Mouse (Mus musculus) liver, embryonic 15.5 days (tissue): ENCODE results near the gene Mpst. TPM values are rescaled to one million over a fixed set of nuclear protein-coding genes. Genes with fewer than 3 reads are reported as not detected.
A peak's percentile ranks its signal among the peaks of the same experiment; 100 is the strongest.

Experiments used
- ATAC-seq: fragments of 200-750 bp; cut with Nextera tagmentation; 2 replicates; pipeline ENCODE4 v1.8.0; 2017; ENCODE audit warnings: moderate number of reproducible peaks, mild to moderate bottlenecking, moderate library complexity; ENCODE audit not compliant: insufficient read depth
- H3K27ac ChIP-seq: fragments of 300-500 bp; sonication (generic); replicated peaks from 2 replicates; pipeline ENCODE4 v1.5.1; 2015; ENCODE audit warnings: mild to moderate bottlenecking, inconsistent platforms
- H3K27me3 ChIP-seq: fragments of 300-500 bp; sonication (generic); 2 replicates; pipeline ENCODE4 v1.6.1; 2015; ENCODE audit warnings: mild to moderate bottlenecking, inconsistent platforms
- H3K36me3 ChIP-seq: fragments of 300-500 bp; sonication (generic); replicated peaks from 2 replicates; pipeline ENCODE4 v1.6.1; 2015; ENCODE audit warnings: moderate library complexity, mild to moderate bottlenecking, inconsistent platforms
- H3K4me1 ChIP-seq: fragments of 300-500 bp; sonication (generic); replicated peaks from 2 replicates; pipeline ENCODE4 v1.6.1; 2015; ENCODE audit warnings: inconsistent platforms
- H3K4me2 ChIP-seq: fragments of 300-500 bp; sonication (generic); 2 replicates; pipeline ENCODE4 v1.6.1; 2015; ENCODE audit warnings: moderate library complexity, mild to moderate bottlenecking, inconsistent platforms
- H3K4me3 ChIP-seq: fragments of 300-500 bp; sonication (generic); replicated peaks from 2 replicates; pipeline ENCODE4 v1.5.1; 2015; ENCODE audit warnings: mild to moderate bottlenecking, inconsistent platforms
- H3K9ac ChIP-seq: fragments of 300-500 bp; sonication (generic); 2 replicates; pipeline ENCODE4 v1.6.1; 2015; ENCODE audit warnings: moderate library complexity, mild to moderate bottlenecking, inconsistent platforms
- H3K9me3 ChIP-seq: fragments of 300-500 bp; sonication (generic); replicated peaks from 2 replicates; pipeline ENCODE4 v1.6.1; 2016; ENCODE audit warnings: inconsistent platforms
- WGBS: fragments of 180-500 bp; shearing (Covaris S2); methylation state at CpG from one replicate; pipeline ENCODE4 v1.1.7; 2015; ENCODE audit warnings: mixed read lengths; ENCODE audit not compliant: insufficient replicate concordance; 5-methylcytosine and 5-hydroxymethylcytosine counted together
- polyA plus RNA-seq: library from polyadenylated mRNA; unstranded; fragments of >200 nt; fragmentation: Nextera tagmentation; extraction: Ambion mirVana; gene quantifications from 2 replicates; pipeline ENCODE4 v1.2.1, GENCODE M21; 2015

Mpst gene
- polyA plus RNA-seq, 1 experiment from 2014 or later: 5.6 TPM

GRCm38 (mm10) chr15:78437237-78438017 lies 31.2 kb downstream of the Mpst start:
- no peak for ATAC-seq
- peaks cover 42% of the 10 kb centered on the region for H3K27me3 ChIP-seq
- no peak overlapping the region for H3K9ac ChIP-seq
- 0 out of 2 replicates have a peak overlapping the region, but pooled peaks have one; percentile 5 for H3K4me3 ChIP-seq
- 33% methylated on average over 23 of the region's 23 CpGs for WGBS
- H3K9me3 ChIP-seq: no peaks in the 10 kb centered on the region
- 0 out of 2 replicates have a peak overlapping the region, but pooled peaks have one; percentile 34 for H3K27ac ChIP-seq
- H3K4me2 ChIP-seq: peak overlapping the region; percentile 40
- H3K36me3 ChIP-seq: no peaks in the 10 kb centered on the region
- peaks cover 25% of the 10 kb centered on the region for H3K4me1 ChIP-seq

- Histone ChIP-seq H3K4me2 (no peak overlapping the region), H3K36me3 (no peaks in the 10 kb centered on the region), H3K27ac (no peak overlapping the region), H3K27me3 (peaks cover 42% of the 10 kb centered on the region), H3K9me3 (no peaks in the 10 kb centered on the region), H3K4me1 (peaks cover 25% of the 10 kb centered on the region), H3K9ac (no peak overlapping the region), H3K4me3 (no peak overlapping the region)
- 58% methylated on average over 4 of the region's 4 CpGs for WGBS
- ATAC-seq: no peak
Measured at GRCm38 (mm10) chr15:78438018-78438394, 31.8 kb downstream of the Mpst start.

GRCm38 (mm10) chr15:78438505-78438904 lies 32.3 kb downstream of the Mpst start:
- Histone ChIP-seq H3K9ac (no peak overlapping the region), H3K4me1 (peaks cover 25% of the 10 kb centered on the region)
- 46% methylated on average over 8 of the region's 8 CpGs for WGBS

DNA sequence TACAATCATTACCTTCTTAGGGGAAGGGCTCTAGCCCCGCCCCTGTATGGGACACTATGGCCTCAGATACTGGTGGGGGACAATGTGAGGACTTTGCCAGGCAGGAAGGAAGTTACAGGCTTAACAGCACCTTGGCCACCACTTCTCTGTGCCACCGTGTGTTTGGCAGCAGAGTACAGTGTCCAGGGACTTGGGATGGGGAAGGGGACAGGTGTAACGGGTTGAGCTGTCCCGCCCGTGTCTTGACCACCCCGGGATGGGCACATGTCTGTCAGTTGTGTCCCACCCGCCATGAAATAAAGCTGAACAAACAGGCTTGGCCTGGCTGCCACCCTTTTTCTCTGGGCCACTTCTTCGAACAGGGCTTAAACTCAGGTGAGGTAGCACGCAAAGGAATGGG lies 32.8 kb downstream of the Mpst start:
- Histone ChIP-seq H3K27me3 (peaks cover 42% of the 10 kb centered on the region), H3K4me1 (peaks cover 25% of the 10 kb centered on the region), H3K9ac (no peak overlapping the region), H3K27ac (no peak overlapping the region), H3K4me2 (no peak overlapping the region), H3K9me3 (no peaks in the 10 kb centered on the region), H3K36me3 (no peaks in the 10 kb centered on the region), H3K4me3 (no peak overlapping the region)
- 55% methylated on average over 9 of the region's 9 CpGs for WGBS
- ATAC-seq: no peak

More at GRCm38 (mm10) chr15:78438505-78438904, 32.3 kb downstream of the Mpst start:
- Histone ChIP-seq H3K27ac (no peak overlapping the region), H3K4me2 (no peak overlapping the region), H3K27me3 (peaks cover 42% of the 10 kb centered on the region), H3K4me3 (no peak overlapping the region), H3K36me3 (no peaks in the 10 kb centered on the region), H3K9me3 (no peaks in the 10 kb centered on the region)
- ATAC-seq: no peak

GRCm38 (mm10) chr15:78442231-78442630 lies 36.0 kb downstream of the Mpst start:
- ATAC-seq: no peak
- Histone ChIP-seq H3K4me1 (peaks cover 14% of the 10 kb centered on the region), H3K36me3 (no peaks in the 10 kb centered on the region), H3K4me2 (no peak overlapping the region), H3K27ac (no peak overlapping the region), H3K27me3 (peaks cover 14% of the 10 kb centered on the region), H3K9me3 (no peaks in the 10 kb centered on the region), H3K9ac (no peak overlapping the region), H3K4me3 (no peak overlapping the region)
- WGBS: 75% methylated on average over 19 of the region's 19 CpGs

DNA sequence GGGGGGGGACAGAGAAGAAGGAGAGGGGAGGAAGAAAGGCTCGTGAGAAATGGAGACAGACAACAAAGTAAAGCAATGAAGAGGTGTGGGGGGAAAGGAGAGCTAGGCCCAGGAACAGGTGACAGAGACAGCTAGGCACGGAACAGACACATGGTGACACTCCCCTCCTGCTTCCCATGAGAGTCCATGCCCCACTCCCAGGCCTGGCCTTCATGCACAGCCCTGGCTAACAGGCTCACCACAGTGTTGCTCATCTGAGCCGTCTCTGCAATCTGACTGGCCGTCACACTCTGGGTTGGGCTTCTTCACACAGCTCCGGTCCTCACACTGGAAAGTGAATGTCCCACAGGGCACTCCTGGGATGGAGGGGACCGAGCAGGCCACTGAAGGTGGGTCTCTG lies 37.6 kb downstream of the Mpst start:
- Histone ChIP-seq H3K27me3 (no peaks in the 10 kb centered on the region; the same call in 1 of the 2 replicates), H3K4me1 (peaks cover 11% of the 10 kb centered on the region), H3K9ac (no peak overlapping the region), H3K9me3 (no peaks in the 10 kb centered on the region), H3K4me3 (no peak overlapping the region), H3K27ac (no peak overlapping the region), H3K36me3 (no peaks in the 10 kb centered on the region), H3K4me2 (no peak overlapping the region)
- 54% methylated on average over 6 of the region's 6 CpGs for WGBS
- no peak for ATAC-seq

DNA sequence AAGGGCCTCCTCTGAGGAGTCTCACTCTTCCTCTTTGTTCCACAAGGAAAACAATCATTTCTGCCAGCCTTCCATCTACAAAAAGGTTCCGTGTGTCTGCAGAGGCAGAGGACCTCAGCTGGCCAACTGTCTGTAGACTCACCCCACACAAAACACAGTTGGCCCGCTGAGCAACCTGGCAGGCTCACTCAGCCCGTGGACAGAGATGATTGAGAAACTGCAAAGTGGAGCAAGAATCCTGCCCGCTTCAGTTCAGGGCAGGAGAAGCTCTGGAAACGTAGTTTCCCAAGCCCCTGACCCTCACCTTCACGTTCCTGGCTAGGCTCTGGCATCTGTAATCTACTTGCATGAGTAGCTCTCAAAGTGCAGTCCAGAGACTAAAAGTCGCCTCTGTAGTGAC lies 40.9 kb downstream of the Mpst start:
- no peaks in the 10 kb centered on the region for H3K9me3 ChIP-seq
- H3K36me3 ChIP-seq: no peaks in the 10 kb centered on the region
- H3K27ac ChIP-seq: no peak overlapping the region
- H3K27me3 ChIP-seq: no peaks in the 10 kb centered on the region; the same call in 1 of the 2 replicates
- no peak overlapping the region for H3K4me2 ChIP-seq
- H3K4me1 ChIP-seq: peaks cover 36% of the 10 kb centered on the region
- 45% methylated on average over 7 of the region's 7 CpGs for WGBS
- no peak overlapping the region for H3K9ac ChIP-seq
- no peak overlapping the region for H3K4me3 ChIP-seq
- no peak for ATAC-seq

DNA sequence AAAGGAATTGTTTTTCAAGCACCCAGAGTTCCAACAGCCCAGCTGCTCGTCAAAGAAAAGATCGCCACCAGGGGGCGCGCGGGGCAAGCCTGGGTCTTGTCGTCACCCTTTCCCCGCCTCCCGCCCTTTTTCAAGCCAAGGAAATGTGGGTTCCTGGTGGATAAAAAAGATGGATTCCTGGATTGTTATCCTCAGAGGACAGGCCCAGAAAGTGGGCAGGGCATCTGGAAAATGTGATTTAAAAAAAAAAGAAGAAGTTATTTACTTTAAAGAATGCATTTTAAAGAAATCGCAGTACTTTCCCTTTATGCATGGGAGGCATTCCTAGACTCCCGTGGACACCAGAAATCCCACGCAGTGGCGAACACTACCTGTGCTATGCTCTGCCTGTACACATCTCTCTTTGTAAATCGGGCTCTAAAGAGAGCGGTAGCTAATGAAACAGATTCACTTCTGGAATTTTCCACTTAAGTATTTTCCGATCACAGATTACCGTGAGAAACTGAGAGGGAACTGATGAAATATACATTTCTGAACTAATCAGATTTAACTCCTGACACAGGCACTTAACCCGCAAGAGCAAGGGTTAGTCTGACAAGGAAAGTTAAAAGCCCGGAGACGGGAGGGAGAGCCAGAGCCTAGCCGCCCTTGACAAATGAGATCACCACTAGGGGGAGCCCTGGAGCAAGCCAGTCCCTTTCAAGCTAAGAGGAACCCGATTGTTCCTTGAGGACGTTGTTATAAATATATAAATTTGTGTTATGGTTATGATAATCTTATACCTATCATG lies 41.7 kb downstream of the Mpst start:
- Histone ChIP-seq H3K27me3 (no peaks in the 10 kb centered on the region), H3K36me3 (0 out of 2 replicates have a peak, but pooled peaks cover 2% of the 10 kb centered on the region), H3K27ac (peak overlapping the region; percentile 67), H3K9me3 (no peaks in the 10 kb centered on the region), H3K4me2 (peak overlapping the region; percentile 85), H3K9ac (peak overlapping the region; percentile 58), H3K4me1 (peaks cover 36% of the 10 kb centered on the region), H3K4me3 (peak overlapping the region; percentile 55)
- ATAC-seq: peak; percentile 40; the same call in 1 of the 2 replicates
- WGBS: under 1% methylated on average over 22 of the region's 22 CpGs

DNA sequence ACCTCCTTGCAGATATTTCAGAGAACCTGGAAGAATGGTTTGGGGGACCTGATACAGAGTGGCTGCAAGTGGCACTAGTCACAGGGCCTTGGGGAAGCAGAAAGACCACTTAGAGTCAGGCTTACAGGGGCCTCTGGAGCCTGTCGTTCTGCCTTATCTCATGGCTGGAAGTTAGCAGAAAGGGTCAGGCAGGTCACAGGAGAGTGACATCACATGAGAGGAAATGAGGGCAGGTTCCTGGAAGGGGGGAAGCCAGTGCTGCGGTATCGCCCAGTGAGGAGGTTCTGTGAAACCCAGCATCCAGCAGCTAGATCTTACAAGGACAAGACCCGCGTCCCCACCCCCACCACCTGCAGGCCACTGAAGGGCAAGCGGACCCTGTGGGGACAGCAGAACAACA lies 42.9 kb downstream of the Mpst start:
- Histone ChIP-seq H3K9ac (peak overlapping the region; percentile 38; the same call in 1 of the 2 replicates), H3K36me3 (0 out of 2 replicates have a peak, but pooled peaks cover 7% of the 10 kb centered on the region), H3K27ac (peak overlapping the region; percentile 0; the same call in 1 of the 2 replicates), H3K4me3 (no peak overlapping the region), H3K27me3 (no peaks in the 10 kb centered on the region), H3K4me1 (peaks cover 36% of the 10 kb centered on the region), H3K4me2 (no peak overlapping the region), H3K9me3 (no peaks in the 10 kb centered on the region)
- ATAC-seq: peak; percentile 7; the same call in 1 of the 2 replicates
- 37% methylated on average over 6 of the region's 6 CpGs for whole genome bisulfite sequencing

DNA sequence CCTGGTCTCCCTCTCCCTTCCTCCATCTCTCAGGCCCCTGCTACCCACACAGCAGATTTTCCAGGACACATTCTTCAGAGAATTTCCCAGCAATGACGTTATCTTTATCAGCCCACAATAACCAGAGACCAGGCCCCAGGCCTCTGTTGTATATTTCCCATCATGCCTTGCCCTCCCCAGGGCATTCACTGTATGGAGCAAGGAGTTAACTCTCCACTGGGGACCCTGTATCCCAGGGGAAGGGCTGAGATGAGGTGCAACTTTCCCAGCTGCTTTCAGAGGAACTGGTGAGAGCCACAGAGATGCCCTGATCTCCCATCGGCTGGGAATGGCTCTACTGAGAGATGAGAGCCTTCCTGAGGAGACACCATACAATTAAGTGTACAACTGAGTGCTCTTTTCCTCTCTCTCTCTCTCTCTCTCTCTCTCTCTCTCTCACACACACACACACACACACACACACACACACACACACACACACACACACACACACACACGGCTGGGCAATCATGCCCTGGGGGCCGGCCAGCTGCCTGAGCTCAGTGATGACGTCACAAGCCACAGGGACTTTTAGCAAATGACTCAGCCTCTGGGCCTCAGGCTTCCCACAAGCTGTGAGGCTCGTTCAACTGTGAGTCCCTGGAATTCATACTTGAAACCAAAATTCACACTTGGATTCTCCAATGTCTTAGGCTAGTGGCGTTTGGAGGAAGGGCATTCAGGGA lies 43.6 kb downstream of the Mpst start:
- Histone ChIP-seq H3K9ac (no peak overlapping the region), H3K4me3 (no peak overlapping the region), H3K4me1 (peaks cover 36% of the 10 kb centered on the region), H3K27ac (peak overlapping the region; percentile 15; the same call in 1 of the 2 replicates), H3K4me2 (0 out of 2 replicates have a peak overlapping the region, but pooled peaks have one; percentile 18), H3K27me3 (no peaks in the 10 kb centered on the region), H3K9me3 (no peaks in the 10 kb centered on the region), H3K36me3 (0 out of 2 replicates have a peak, but pooled peaks cover 8% of the 10 kb centered on the region)
- ATAC-seq: no peak
- WGBS: 21% methylated on average over 7 of the region's 7 CpGs
